In genomic region chr14:25582603-25583002, GRCm38 (mm10) we compare ENCODE assay signal across 22 mouse cellular contexts.
DNase-seq lines count a peak whose midpoint lies in the region; ATAC-seq lines count a peak whose summit lies in the region.
"Had no signal": no experiment of that assay in that cellular context is flagged by ENCODE, and none has a peak within 500 bp of the region (broad histone marks: within the 10 kb centered on the region; RNA-seq: fewer than 3 reads in every experiment).

No protein-coding gene starts in this region.

- no peak overlapping the region for H3K4me2 ChIP-seq in midbrain, embryonic 12.5 days (replicated peaks)
- no peak overlapping the region for H3K4me2 ChIP-seq in midbrain, embryonic 15.5 days
- no peak overlapping the region for H3K4me2 ChIP-seq in neural tube, embryonic 15.5 days
- H3K4me2 ChIP-seq: embryonic facial prominence, embryonic 13.5 days; embryonic facial prominence, embryonic 15.5 days; forebrain, embryonic 13.5 days; forebrain, embryonic 15.5 days had no signal

- 0 out of 2 replicates have a peak overlapping the region, but pooled peaks have one; percentile 98 for H3K27ac ChIP-seq in midbrain, embryonic 12.5 days (replicated peaks)
- no peak overlapping the region for H3K27ac ChIP-seq in midbrain, embryonic 15.5 days
- H3K27ac ChIP-seq in neural tube, embryonic 15.5 days (replicated peaks): peak overlapping the region; percentile 18; the same call in 1 of the 2 replicates
- H3K27ac ChIP-seq: embryonic facial prominence, embryonic 13.5 days; embryonic facial prominence, embryonic 15.5 days had no signal

- no peaks in the 10 kb centered on the region for H3K9me3 ChIP-seq in midbrain, embryonic 12.5 days
- H3K9me3 ChIP-seq in midbrain, embryonic 15.5 days: no peaks in the 10 kb centered on the region
- no peaks in the 10 kb centered on the region for H3K9me3 ChIP-seq in neural tube, embryonic 15.5 days (replicated peaks)
- H3K9me3 ChIP-seq: embryonic facial prominence, embryonic 13.5 days; embryonic facial prominence, embryonic 15.5 days; forebrain, embryonic 13.5 days; forebrain, embryonic 15.5 days had no signal

- DNase-seq in neural tube, embryonic 10.5 days (ENCODE audit: extremely low spot score, low spot score): no peak
- peak; percentile 96 for DNase-seq in fat pad, adult 2 months (ENCODE audit: extremely low read depth, low read depth, low spot score)
- no peak for DNase-seq in heart, postnatal 25 days (ENCODE audit: low spot score)
- DNase-seq in embryo, embryonic 10.5 days (ENCODE audit: low spot score): no peak
- DNase-seq: adrenal gland, adult 2 months; adrenal gland, postnatal 10 days; adrenal gland, postnatal 25 days; cerebellum, adult 11-12 months; cerebellum, adult 2 months; cerebellum, adult 9-10 months; cerebellum, postnatal 10 days; cerebellum, postnatal 25 days; embryo, embryonic 11 days; forebrain, postnatal 0 days had no signal

- 95% methylated on average over 6 of the region's 6 CpGs for whole genome bisulfite sequencing in midbrain, embryonic 12.5 days
- 97% methylated on average over 6 of the region's 6 CpGs for WGBS in midbrain, embryonic 15.5 days
- WGBS in neural tube, embryonic 15.5 days: 98% methylated on average over 6 of the region's 6 CpGs

- peaks cover 68% of the 10 kb centered on the region for H3K36me3 ChIP-seq in midbrain, embryonic 12.5 days
- H3K36me3 ChIP-seq in midbrain, embryonic 15.5 days (replicated peaks): peaks cover 5% of the 10 kb centered on the region; the same call in 1 of the 2 replicates
- peaks cover 39% of the 10 kb centered on the region for H3K36me3 ChIP-seq in neural tube, embryonic 15.5 days

- H3K4me1 ChIP-seq in midbrain, embryonic 12.5 days: peaks cover 65% of the 10 kb centered on the region
- H3K4me1 ChIP-seq in midbrain, embryonic 15.5 days: peaks cover 67% of the 10 kb centered on the region
- H3K4me1 ChIP-seq in neural tube, embryonic 15.5 days: peaks cover 65% of the 10 kb centered on the region

- H3K4me3 ChIP-seq in midbrain, embryonic 12.5 days: no peak overlapping the region
- H3K4me3 ChIP-seq in midbrain, embryonic 15.5 days: no peak overlapping the region
- no peak overlapping the region for H3K4me3 ChIP-seq in neural tube, embryonic 15.5 days (replicated peaks)
- H3K4me3 ChIP-seq: embryonic facial prominence, embryonic 13.5 days; embryonic facial prominence, embryonic 15.5 days; erythroblast, embryonic 14.5 days; forebrain, embryonic 13.5 days; forebrain, embryonic 15.5 days had no signal

- no peak for ATAC-seq in midbrain, embryonic 12.5 days (ENCODE audit: low FRiP score, low read depth)
- ATAC-seq in midbrain, embryonic 15.5 days (replicated peaks): no peak
- no peak for ATAC-seq in neural tube, embryonic 15.5 days (ENCODE audit: low FRiP score)
- ATAC-seq: forebrain, embryonic 13.5 days; forebrain, embryonic 15.5 days; forebrain, postnatal 0 days had no signal

- intact Hi-C loops in heart, postnatal 25 days (cut with DNase I): no loop called here

- H3K27me3 ChIP-seq in midbrain, embryonic 12.5 days: no peaks in the 10 kb centered on the region
- H3K27me3 ChIP-seq in midbrain, embryonic 15.5 days (replicated peaks): no peaks in the 10 kb centered on the region
- H3K27me3 ChIP-seq in neural tube, embryonic 15.5 days (replicated peaks): no peaks in the 10 kb centered on the region
- H3K27me3 ChIP-seq: embryonic facial prominence, embryonic 13.5 days; embryonic facial prominence, embryonic 15.5 days; forebrain, embryonic 13.5 days; forebrain, embryonic 15.5 days had no signal

- no peak overlapping the region for H3K9ac ChIP-seq in midbrain, embryonic 12.5 days (replicated peaks)
- no peak overlapping the region for H3K9ac ChIP-seq in midbrain, embryonic 15.5 days
- H3K9ac ChIP-seq in neural tube, embryonic 15.5 days (replicated peaks): no peak overlapping the region
- H3K9ac ChIP-seq: embryonic facial prominence, embryonic 13.5 days; embryonic facial prominence, embryonic 15.5 days; forebrain, embryonic 13.5 days; forebrain, embryonic 15.5 days; forebrain, postnatal 0 days had no signal
